Mouse (Mus musculus): ENCODE measurements at regions not wholly inside any gene's neighbourhood (a gene's known extent, or its start where the extent isn't known, plus 50 kb on each side); places are given as distances from the start of the nearest gene placed in this dataset.

- ATAC-seq (ENCODE audit: low TSS enrichment): no peak
Measured at GRCm38 (mm10) chr17:73048164-73048563, 59.6 kb upstream of the Lclat1 start.

GRCm38 (mm10) chr17:73052956-73053355 is 54.8 kb upstream of the Lclat1 start:
- ATAC-seq (ENCODE audit: low TSS enrichment): no peak

DNA sequence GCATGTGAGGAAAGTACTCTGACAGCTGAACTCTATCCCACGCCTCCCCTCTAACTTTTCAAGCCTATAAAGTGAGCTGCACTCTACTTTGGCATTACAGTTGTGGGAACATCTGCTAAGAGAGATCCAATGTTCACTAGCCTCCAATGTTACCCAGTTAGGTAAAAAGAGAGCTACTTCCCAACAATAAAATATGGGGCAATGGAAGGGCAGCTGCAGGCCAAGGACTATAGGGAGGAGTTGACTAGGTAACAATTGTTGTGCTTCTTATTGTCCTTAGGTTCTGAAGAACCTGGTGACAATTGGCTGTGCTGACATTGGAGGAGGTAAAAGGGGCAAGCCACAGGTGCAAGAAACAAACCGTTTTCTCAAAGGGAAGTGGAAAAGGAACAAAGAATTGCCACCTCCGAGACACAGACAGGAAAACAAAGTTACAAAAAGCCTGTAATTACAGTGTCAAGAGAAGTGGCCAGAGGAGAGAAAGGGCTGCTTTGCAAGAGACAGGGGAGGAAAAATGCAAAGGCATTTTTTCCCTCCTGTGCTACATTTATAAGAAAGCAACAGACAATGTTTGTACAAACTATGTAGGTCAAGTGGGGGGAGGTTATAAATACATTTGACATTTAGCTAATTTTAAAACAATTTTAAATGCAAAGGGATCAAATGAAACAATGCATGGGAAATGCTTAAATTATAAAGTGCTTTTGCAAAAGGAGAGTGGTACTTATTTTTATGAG is 54.1 kb upstream of the Lclat1 start:
- no peak for ATAC-seq (ENCODE audit: low TSS enrichment)

GRCm38 (mm10) chr17:73054226-73054625 is 53.6 kb upstream of the Lclat1 start:
- no peak for ATAC-seq (ENCODE audit: low TSS enrichment)

- ATAC-seq (ENCODE audit: low TSS enrichment): no peak
Measured at GRCm38 (mm10) chr17:73055197-73055596, 52.6 kb upstream of the Lclat1 start.

GRCm38 (mm10) chr17:73055611-73056010 is 52.2 kb upstream of the Lclat1 start:
- ATAC-seq (ENCODE audit: low TSS enrichment): no peak

GRCm38 (mm10) chr17:73056616-73057015 is 51.2 kb upstream of the Lclat1 start:
- ATAC-seq (ENCODE audit: low TSS enrichment): no peak

Measured in frontal cortex, adult (tissue).